Mouse (Mus musculus) cortical plate, adult 2 months (tissue): ENCODE results near the gene Sh3glb1.

Experiments used
- CTCF ChIP-seq: fragments of 200-500 bp; IDR thresholded peaks from 2 replicates; pipeline ENCODE4 v1.5.1; 2011; ENCODE audit warnings: mild to moderate bottlenecking, control low read depth, low read length; ENCODE audit not compliant: insufficient read depth; ENCODE audit errors: extremely low read depth
- POLR2A ChIP-seq: fragments of 200-500 bp; IDR thresholded peaks from 2 replicates; pipeline ENCODE4 v1.6.1; 2011; ENCODE audit warnings: mild to moderate bottlenecking, low read length, control low read depth; ENCODE audit not compliant: insufficient read depth; ENCODE audit errors: extremely low read depth

- no peak for TF ChIP-seq POLR2A
- no peak for TF ChIP-seq CTCF
Observed at GRCm38 (mm10) chr3:144663415-144664093, 56.6 kb downstream of the Sh3glb1 start.
